Mouse (Mus musculus) bone marrow macrophage, adult 2 months (primary cell): ENCODE measurements around the gene Znhit1.

ENCODE experiments used
- CTCF ChIP-seq: IDR thresholded peaks from 2 replicates; pipeline ENCODE4 v1.5.1; 2012; ENCODE audit warnings: low read depth, mild to moderate bottlenecking, low read length, moderate library complexity
- POLR2A ChIP-seq: IDR thresholded peaks from 2 replicates; pipeline ENCODE4 v1.6.1; 2012; ENCODE audit warnings: mild to moderate bottlenecking, low read depth, low read length, borderline replicate concordance

DNA sequence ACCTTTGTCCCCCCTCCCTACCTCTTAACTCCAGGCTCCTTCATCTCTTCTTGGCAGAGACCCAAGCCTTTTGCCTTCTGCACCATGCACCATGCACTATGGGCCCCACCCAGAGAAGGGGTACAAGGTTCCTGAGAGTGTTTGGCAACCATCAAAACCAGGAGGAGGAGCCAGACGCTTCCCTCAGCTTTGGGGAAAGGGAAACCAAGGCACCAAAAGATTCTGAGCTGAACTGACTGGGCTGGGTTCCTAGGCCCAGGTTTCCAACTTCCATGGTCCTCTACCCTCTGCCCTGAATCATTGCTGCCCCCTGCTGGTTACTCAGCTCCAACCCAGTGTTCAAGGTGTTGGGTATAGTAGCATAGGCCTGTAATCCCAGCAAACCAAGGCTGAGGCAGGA is 17.1 kb downstream of the Znhit1 start:
- TF ChIP-seq CTCF (peak; percentile 74), POLR2A (no peak)
